Mouse (Mus musculus): ENCODE measurements around the gene Rhoa.

Rhoa gene

DNA sequence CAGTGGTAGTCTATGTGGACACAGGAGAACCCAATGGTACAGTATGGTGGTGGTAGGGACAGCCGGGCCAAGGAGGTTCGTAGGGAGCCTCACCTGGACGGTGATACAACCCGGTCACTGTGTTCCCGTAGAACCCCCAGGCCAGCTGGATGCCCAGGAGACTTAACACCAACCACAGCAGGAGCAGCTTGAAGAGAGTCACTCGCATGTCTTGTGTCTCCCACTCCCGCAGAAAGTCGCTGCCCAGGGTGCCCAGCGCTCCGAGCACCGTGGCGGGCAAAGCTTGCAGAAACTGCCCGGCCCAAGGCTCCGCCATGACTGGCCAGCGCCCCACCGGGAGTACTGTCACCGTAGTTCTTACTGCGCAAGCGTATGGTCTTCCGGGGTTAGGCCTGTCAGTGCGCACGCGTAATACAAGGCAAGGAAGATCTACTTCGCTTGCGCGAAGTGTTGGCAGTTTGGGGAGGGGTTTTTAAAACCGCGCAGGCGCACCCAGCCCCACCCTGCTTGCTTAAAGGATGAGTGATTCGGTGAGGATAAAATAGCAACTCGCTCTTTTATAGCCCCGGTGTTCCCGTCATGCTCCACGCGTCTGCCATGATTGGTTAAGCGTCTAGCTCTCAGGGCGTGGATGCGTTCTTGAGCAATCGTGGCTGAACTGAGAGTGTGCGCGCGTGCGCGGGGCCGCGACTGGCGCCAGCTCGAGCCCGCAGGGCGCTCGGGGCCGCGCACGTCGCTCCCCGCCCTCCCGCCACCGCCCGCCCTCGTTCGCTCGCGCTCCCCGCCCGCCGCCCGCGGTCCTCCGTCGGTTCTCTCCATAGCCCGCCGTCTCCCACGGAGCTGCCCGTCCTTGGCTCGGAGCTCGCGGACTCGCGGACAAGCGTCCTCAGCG, at the start of gene Rhoa, which contains the start of gene Tcta:
Gene Rhoa, plus strand, starts transcription at position 501 of the 892 bp plus-strand sequence.
Gene Tcta, minus strand, starts transcription at position 532 of the 892 bp plus-strand sequence.
- peak; percentile 100 for DNase-seq (ENCODE audit: low read depth, low spot score)

DNA sequence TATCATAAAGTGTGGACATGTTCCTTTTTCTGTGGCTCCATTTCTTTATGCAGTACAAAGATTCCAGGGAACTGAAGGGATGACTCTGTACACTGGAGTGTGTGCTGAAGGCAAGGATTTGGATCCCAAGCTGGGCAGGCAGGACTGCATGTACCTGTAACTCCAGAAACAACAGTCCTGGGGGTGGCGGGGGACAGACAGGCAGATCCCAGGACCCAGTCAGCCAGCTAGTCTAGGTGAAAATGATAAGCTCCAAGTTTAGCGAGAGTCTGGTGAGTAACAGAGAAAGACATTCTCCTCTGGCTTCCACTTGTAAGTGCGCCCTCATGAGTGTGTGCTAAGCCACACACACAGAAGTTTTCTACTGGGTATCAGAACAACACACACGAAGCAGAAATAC, 45.4 kb upstream of the Rhoa start:
- no peak for DNase-seq (ENCODE audit: low read depth, low spot score)

GRCm38 (mm10) chr9:108261865-108262264, 44.1 kb upstream of the Rhoa start:
- no peak for DNase-seq (ENCODE audit: low read depth, low spot score)

DNA sequence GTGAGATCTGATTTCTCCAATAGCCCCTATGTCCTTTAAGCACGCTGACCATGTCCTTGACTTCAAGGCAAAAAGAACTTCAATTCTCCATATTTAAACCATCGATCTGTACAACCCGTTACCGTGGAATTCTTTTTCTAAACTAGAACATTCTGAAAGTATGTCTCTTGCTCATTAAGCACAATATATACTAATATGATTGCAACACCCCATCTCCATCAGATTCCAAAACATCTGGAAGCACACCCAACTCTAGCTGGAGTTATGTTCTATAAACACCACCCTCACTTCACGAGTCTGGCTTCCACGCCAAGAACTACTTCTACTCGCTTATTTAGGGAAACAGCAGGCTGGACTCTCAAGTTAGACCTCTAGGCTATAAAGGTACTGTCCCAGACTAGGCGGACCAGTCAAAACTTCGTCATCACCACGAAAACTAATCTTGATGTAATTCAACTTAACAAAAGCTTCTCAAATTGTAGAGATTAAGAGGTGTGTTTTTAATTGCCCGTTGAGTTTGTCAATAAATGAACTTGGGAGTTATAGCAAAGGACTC, 43.4 kb upstream of the Rhoa start:
- DNase-seq (ENCODE audit: low read depth, low spot score): no peak

DNA sequence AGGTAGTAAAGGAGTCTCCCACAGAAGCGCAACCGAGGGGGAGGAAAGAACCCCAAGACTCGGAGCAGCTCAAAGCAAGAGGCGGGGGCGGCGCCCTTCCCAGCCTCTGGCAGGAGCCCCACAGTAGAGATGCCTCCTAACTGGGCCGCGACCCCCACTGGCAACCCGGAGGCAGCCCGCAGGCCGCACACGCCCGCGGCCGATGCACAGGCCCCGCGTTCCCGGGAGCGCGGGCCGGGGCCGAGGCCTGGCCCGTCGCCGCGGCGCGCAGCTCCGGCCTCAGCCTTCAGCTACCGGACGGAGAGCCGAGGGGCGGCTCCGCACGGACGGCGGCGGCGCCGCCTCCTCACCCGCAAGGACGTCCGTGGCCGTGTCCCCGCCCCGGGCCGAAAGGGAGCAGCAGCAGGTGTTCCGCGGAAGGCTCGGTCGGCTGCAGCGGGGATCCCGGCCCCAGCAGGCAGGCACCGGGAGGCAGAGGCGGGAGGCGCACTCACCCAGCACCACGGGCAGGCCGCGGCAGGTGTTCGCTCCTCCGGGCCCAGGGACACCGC, 42.7 kb upstream of the Rhoa start:
- no peak for DNase-seq (ENCODE audit: low read depth, low spot score)

GRCm38 (mm10) chr9:108263690-108264190, 42.2 kb upstream of the Rhoa start, which contains the start of gene Dag1:
Dag1 (minus strand) TSS chr9:108263958.
- peak; percentile 98 for DNase-seq (ENCODE audit: low read depth, low spot score)

- DNase-seq (ENCODE audit: low read depth, low spot score): peak; percentile 83
Observed at GRCm38 (mm10) chr9:108264191-108264921, 41.6 kb upstream of the Rhoa start.

- peak; percentile 81 for DNase-seq (ENCODE audit: low read depth, low spot score)
Observed at GRCm38 (mm10) chr9:108266261-108266935, 39.5 kb upstream of the Rhoa start.

GRCm38 (mm10) chr9:108267691-108268090, 38.2 kb upstream of the Rhoa start:
- no peak for DNase-seq (ENCODE audit: low read depth, low spot score)

GRCm38 (mm10) chr9:108268701-108269100, 37.2 kb upstream of the Rhoa start:
- peak; percentile 38 for DNase-seq (ENCODE audit: low read depth, low spot score)

DNA sequence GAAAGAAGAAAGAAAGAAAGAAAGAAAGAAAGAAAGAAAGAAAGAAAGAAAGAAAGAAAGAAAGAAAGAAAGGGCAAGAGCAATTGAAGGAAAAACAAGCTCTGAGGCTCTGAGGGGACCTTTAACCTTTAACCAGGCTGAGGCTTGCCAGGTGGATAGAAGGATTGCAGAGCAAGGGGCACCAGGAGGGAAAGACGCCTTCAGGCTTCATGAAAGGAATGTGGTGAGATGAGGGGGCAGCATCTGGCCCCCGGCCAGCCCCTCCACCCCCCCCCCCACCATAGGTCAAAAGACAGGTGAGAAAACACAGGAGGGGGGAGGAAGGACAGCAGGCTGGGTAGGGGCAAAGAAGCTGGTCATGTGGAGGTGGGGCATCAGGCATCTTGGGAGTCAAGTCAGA, 34.0 kb upstream of the Rhoa start:
- no peak for DNase-seq (ENCODE audit: low read depth, low spot score)

DNA sequence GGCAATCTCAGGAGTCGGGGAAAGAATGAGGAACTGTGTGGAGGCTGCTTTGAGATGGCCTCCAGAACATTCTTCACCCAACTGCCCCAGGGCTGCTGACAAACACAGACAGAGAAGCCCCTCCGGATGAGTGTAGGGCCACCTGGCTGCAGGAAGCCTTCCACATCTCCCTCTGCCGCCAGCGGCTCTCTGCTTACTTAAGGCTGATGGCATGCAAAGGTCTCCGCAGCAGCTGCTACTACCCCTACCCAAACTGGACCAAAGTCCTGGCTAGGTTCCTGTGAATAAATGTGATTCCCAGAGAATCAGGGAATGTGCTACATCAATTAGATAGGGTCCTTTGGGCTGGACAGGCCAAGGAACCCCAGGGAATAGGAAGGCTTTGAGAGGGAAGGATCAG, 33.2 kb upstream of the Rhoa start:
- no peak for DNase-seq (ENCODE audit: low read depth, low spot score)

DNA sequence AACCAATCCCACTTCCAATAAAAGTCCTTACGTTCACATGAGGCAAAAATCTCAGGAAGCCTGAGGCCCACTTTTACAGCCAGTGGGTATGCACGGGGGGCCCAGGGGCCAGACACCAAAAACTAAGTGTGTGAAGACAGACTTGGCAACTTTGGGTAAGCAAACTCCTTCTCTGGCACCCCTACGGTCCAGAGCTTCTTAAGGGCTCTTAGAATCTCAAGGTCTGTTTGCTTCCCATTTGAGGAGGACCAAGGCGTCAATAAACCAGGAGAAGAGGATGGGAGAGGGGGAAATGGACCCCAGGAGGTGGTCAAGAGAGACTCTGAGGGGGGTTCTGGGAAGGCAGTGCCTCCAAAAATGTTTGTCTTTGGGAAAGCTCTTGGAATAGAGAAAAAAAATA, 32.4 kb upstream of the Rhoa start:
- no peak for DNase-seq (ENCODE audit: low read depth, low spot score)

DNA sequence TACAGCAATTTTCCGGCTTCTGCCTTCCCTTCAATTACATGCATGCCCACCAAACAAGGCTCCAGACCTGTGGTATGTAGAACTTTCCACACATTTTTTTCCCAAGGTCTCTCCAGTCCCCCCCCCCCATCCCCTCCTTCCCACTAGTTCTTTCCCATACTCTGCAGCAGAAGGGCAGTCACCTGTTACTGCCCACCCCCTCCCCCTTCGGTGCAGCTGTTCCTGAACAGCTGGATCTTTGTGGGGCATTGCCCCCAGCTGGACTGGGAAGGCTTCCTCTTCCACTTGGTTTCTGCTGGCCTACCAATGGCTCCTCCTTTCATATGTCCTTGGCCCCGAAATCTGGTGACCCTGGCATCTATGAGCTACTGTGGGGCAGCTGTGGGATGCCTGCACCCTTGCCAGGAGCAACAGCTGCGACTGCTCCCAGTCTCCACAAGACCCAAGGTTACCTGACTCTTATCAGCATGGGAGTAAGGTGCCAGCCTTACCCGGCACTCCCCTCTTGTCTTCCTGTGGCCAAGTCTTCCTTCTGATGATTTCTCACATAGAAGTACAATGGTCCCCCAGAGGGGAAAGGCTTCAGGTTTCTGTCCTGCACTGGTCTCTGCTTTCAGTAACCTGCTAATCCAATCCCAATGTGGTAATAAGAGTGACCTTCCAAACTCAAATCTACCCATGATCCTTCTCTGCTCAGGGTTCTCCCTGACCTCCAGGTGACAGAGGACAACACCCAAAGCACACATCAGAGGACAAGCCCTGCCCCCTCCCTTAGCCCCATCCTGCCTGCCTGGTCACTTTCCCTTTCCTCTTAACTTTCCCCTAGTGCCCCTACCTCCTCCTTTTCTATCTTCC, 31.2 kb upstream of the Rhoa start:
- no peak for DNase-seq (ENCODE audit: low read depth, low spot score)

- DNase-seq (ENCODE audit: low read depth, low spot score): no peak
Observed at GRCm38 (mm10) chr9:108275331-108275659, 30.6 kb upstream of the Rhoa start.

GRCm38 (mm10) chr9:108278697-108279450, 27.1 kb upstream of the Rhoa start:
- DNase-seq (ENCODE audit: low read depth, low spot score): peak; percentile 82

DNA sequence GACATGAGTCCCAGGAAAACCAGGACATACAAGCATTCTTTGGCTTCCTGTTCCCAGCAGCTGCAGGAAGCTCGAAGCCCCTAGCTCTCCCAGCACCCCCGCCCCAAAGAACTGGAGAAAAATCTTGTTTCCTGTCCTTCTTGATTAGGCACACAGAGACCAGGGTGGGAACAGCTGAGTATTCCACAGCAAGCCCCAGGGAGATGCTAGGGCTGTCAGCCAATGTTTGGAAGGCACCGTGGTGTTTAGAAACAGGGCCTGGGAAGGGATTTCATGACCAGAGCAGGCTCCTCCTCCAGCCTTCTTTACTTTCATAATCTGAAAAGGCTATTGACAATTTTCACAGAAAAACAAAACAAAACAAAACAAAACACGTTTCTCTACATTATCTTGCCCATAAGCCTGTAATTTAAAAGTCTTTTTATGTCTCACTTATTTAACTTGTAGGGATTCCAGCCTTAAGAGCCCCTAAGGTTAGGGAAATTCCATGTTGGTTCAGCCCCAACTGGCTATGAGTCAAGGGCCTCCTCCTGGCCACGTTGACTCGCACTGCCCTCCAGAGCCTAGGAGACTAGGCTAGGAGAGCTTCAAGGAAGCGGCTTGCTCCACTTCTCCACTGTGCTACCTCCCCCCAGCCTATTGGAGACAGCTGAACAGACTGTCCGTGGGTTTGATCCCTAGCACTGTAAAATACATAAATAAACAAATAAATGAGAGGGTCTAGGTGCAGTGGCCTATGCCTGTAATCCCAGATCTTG, 25.7 kb upstream of the Rhoa start:
- no peak for DNase-seq (ENCODE audit: low read depth, low spot score)

GRCm38 (mm10) chr9:108284410-108284809, 21.5 kb upstream of the Rhoa start:
- DNase-seq (ENCODE audit: low read depth, low spot score): peak; percentile 84
